Mouse (Mus musculus) adrenal gland (tissue): ENCODE measurements around the gene Cmtm5.
"Not testable (repeated sequence)": the region's sequence is repeated elsewhere in the genome, so short reads cannot be mapped to it uniquely, and the experiment has no call there.

Source experiments
- intact Hi-C: fragments of 180-260 bp; cut with DNase I; formaldehyde crosslinking; loops from one replicate; pipeline ENCODE4 v1.15.1; 2025

Cmtm5 gene

GRCm38 (mm10) chr14:54930431-54930830 is 5.6 kb upstream of the Cmtm5 start:
- intact Hi-C loops = no loop called here

- intact Hi-C loops = no loop called here
Observed at GRCm38 (mm10) chr14:54932645-54933150, 3.4 kb upstream of the Cmtm5 start, which contains the start of gene Il25. Gene Il25, plus strand, starts transcription at chr14:54932695.

GRCm38 (mm10) chr14:54936831-54937160 is 735 bp downstream of the Cmtm5 start:
- intact Hi-C loops = no loop called here

GRCm38 (mm10) chr14:54937361-54938182 is 1.5 kb downstream of the Cmtm5 start:
- intact Hi-C loops = loop anchor here (2.0 kb wide), 1 partner anchor 95 kb away; no protein-coding TSS in a partner anchor

GRCm38 (mm10) chr14:54938431-54939219 is 2.6 kb downstream of the Cmtm5 start:
- intact Hi-C loops = loop anchor here (2.0 kb wide), 1 partner anchor 96 kb away; no protein-coding TSS in a partner anchor

GRCm38 (mm10) chr14:54939434-54940175 is 3.5 kb downstream of the Cmtm5 start:
- intact Hi-C loops = loop anchor here (2.0 kb wide), 2 partner anchors 39 to 97 kb away; no protein-coding TSS in a partner anchor

GRCm38 (mm10) chr14:54940176-54940530 is 4.1 kb downstream of the Cmtm5 start:
- intact Hi-C loops = loop anchor here (2.0 kb wide), 1 partner anchor 39 kb away; no protein-coding TSS in a partner anchor

- intact Hi-C loops = loop anchor here (2.0 kb wide), 1 partner anchor 40 kb away; no protein-coding TSS in a partner anchor
Observed at GRCm38 (mm10) chr14:54941024-54941978, 5.2 kb downstream of the Cmtm5 start.

GRCm38 (mm10) chr14:54942479-54942878 is 6.4 kb downstream of the Cmtm5 start:
- intact Hi-C loops = no loop called here

- intact Hi-C loops = no loop called here
Observed at GRCm38 (mm10) chr14:54943971-54944370, 7.9 kb downstream of the Cmtm5 start.

- intact Hi-C loops = no loop called here
Observed at GRCm38 (mm10) chr14:54944939-54945338, 8.9 kb downstream of the Cmtm5 start.

GRCm38 (mm10) chr14:54945975-54946704 is 10.1 kb downstream of the Cmtm5 start:
- intact Hi-C loops = no loop called here

- intact Hi-C loops = not testable (repeated sequence)
Observed at GRCm38 (mm10) chr14:54947008-54947407, 10.9 kb downstream of the Cmtm5 start.

- intact Hi-C loops = no loop called here
Observed at GRCm38 (mm10) chr14:54948781-54949180, 12.7 kb downstream of the Cmtm5 start.

- intact Hi-C loops = no loop called here
Observed at GRCm38 (mm10) chr14:54950493-54950892, 14.4 kb downstream of the Cmtm5 start.

GRCm38 (mm10) chr14:54951587-54951986 is 15.5 kb downstream of the Cmtm5 start:
- intact Hi-C loops = no loop called here

- intact Hi-C loops = no loop called here
Observed at GRCm38 (mm10) chr14:54953664-54954206, 17.7 kb downstream of the Cmtm5 start.

- intact Hi-C loops = no loop called here
Observed at GRCm38 (mm10) chr14:54954474-54954873, 18.4 kb downstream of the Cmtm5 start.

GRCm38 (mm10) chr14:54955481-54955880 is 19.4 kb downstream of the Cmtm5 start:
- intact Hi-C loops = no loop called here
